Mouse (Mus musculus) forebrain, embryonic 11.5 days (tissue): ENCODE data around the gene Map4k3. TPM values are rescaled to one million over a fixed set of nuclear protein-coding genes. Genes with fewer than 3 reads are reported as not detected.

Source experiments
- ATAC-seq: fragments of 200-750 bp; cut with Nextera tagmentation; replicated peaks from 2 replicates; pipeline ENCODE4 v1.8.0; 2017; ENCODE audit warnings: moderate TSS enrichment; ENCODE audit not compliant: low FRiP score
- DNase-seq: peaks from one replicate; pipeline ENCODE4 v3.0.0-alpha.2; 2017; ENCODE audit warnings: low spot score
- H3K27ac ChIP-seq: fragments of 300-500 bp; sonication (generic); 2 replicates; pipeline ENCODE4 v1.5.1; 2014; ENCODE audit warnings: low read depth, low read length
- H3K27me3 ChIP-seq: fragments of 300-500 bp; sonication (generic); 2 replicates; pipeline ENCODE4 v1.6.1; 2014; ENCODE audit warnings: mild to moderate bottlenecking, low read length, mixed read lengths; ENCODE audit not compliant: control insufficient read depth, insufficient read depth
- H3K36me3 ChIP-seq: fragments of 300-500 bp; sonication (generic); 2 replicates; pipeline ENCODE4 v1.6.1; 2014; ENCODE audit warnings: mild to moderate bottlenecking, low read length, moderate library complexity, mixed read lengths; ENCODE audit not compliant: control insufficient read depth, insufficient read depth
- H3K4me1 ChIP-seq: fragments of 300-500 bp; sonication (generic); replicated peaks from 2 replicates; pipeline ENCODE4 v1.6.1; 2014; ENCODE audit warnings: low read length, mixed read lengths; ENCODE audit not compliant: control insufficient read depth, insufficient read depth
- H3K4me2 ChIP-seq: fragments of 300-500 bp; sonication (generic); 2 replicates; pipeline ENCODE4 v1.6.1; 2014; ENCODE audit warnings: low read depth, mild to moderate bottlenecking, low read length, moderate library complexity, mixed read lengths; ENCODE audit not compliant: severe bottlenecking
- H3K4me3 ChIP-seq: fragments of 300-500 bp; sonication (generic); 2 replicates; pipeline ENCODE4 v1.5.1; 2014; ENCODE audit warnings: low read depth, low read length
- H3K9ac ChIP-seq: fragments of 300-500 bp; sonication (generic); 2 replicates; pipeline ENCODE4 v1.6.1; 2014; ENCODE audit warnings: low read length
- H3K9me3 ChIP-seq: fragments of 300-500 bp; sonication (generic); 2 replicates; pipeline ENCODE4 v1.6.1; 2016; ENCODE audit warnings: low read length, mixed read lengths; ENCODE audit not compliant: control insufficient read depth
- WGBS: fragments of 180-500 bp; shearing (Covaris S2); extraction: QIAGEN DNeasy Blood & Tissue Kit; methylation state at CpG from one replicate; pipeline ENCODE4 v1.1.7; 2014; 5-methylcytosine and 5-hydroxymethylcytosine counted together
- polyA plus RNA-seq: library from polyadenylated mRNA; unstranded; fragments of >200 nt; fragmentation: Nextera tagmentation; extraction: Ambion mirVana; gene quantifications from 2 replicates; pipeline ENCODE4 v1.2.1, GENCODE M21; 2014

The Map4k3 gene
- polyA plus RNA-seq, 1 experiment from 2014 or later = 28.1 TPM

DNA sequence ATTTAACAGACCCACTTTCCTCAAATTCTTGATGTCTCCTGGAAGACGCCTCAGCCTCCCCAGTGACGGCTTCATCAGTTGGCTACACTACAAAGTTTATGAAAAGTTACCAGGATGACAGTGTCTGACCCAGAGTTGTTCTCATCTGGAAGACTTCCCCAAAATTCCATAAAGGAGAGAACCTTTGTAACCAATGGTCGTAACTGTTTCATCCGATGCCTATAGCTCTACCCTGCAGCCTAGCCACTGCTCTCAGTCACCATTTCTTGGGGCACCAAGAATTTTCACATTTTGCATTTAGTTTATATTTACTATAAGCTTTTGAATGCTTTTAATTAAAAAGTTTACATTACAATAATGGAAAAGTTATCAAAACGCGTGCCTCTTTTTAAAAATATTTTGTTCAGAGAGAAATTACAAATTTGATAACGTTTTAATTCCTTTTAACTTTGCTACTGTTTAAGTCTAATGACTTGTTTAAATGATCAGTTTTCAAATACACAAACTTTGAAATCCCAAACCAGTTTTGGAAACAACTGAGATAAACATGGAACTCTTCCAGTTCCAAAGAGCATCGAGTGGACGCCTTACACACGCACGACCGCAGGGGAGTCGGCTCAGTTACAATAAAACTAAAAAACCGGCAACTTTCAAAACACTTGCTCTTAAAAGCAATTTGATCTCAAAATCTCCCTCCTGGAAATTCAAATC, 83.1 kb downstream of the Map4k3 start:
- Histone ChIP-seq H3K4me2 (no peak overlapping the region), H3K36me3 (no peaks in the 10 kb centered on the region), H3K27ac (no peak overlapping the region), H3K4me3 (no peak overlapping the region), H3K4me1 (no peaks in the 10 kb centered on the region), H3K9ac (no peak overlapping the region), H3K9me3 (no peaks in the 10 kb centered on the region), H3K27me3 (no peaks in the 10 kb centered on the region)
- no peak for ATAC-seq
- DNase-seq = no peak
- WGBS = 93% methylated on average over 14 of the region's 14 CpGs

DNA sequence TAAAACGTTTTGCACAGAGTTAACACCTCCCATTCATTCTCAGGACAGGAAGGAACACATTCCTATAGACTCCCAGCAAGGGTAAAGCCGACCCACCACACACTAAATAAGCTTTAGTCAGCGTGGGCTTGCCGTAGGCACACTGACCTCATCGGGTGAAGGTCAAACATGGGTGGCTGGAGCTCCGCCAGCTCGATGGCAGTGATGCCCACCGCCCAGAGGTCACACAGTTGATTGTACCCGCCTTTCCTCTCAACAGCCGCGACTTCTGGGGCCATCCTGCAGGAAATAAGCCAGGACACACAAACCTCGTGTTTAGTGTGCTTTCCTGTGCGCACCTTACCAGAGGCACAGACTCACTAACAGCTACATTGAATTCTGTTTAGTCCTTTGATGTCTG, 83.7 kb downstream of the Map4k3 start:
- no peak for ATAC-seq
- Histone ChIP-seq H3K4me2 (no peak overlapping the region), H3K4me3 (no peak overlapping the region), H3K9ac (no peak overlapping the region), H3K27me3 (no peaks in the 10 kb centered on the region), H3K36me3 (no peaks in the 10 kb centered on the region), H3K27ac (no peak overlapping the region), H3K4me1 (no peaks in the 10 kb centered on the region), H3K9me3 (no peaks in the 10 kb centered on the region)
- WGBS = 80% methylated on average over 13 of the region's 13 CpGs
- DNase-seq = no peak

DNA sequence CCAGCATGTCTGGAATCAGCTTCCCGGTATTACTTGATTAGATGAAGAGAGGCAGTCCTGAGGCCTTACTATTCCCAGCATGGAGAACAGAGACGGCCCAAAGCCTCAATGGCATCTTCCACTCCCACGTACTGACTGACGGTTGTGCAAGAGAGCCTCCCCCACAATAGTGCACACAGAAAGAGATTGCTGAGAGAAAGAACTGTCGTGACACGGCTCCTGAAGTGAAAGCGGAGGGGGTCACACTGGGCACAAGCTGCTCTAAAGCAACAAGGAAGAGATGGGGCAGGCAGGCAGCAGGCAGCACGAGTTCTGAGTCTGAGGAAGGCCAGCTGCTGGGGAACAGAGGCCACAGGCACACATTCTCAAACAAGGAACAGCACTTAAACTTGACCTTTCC, 90.2 kb downstream of the Map4k3 start:
- Histone ChIP-seq H3K9ac (no peak overlapping the region), H3K36me3 (no peaks in the 10 kb centered on the region), H3K27ac (no peak overlapping the region), H3K4me3 (no peak overlapping the region), H3K4me2 (no peak overlapping the region), H3K9me3 (no peaks in the 10 kb centered on the region), H3K27me3 (no peaks in the 10 kb centered on the region), H3K4me1 (no peaks in the 10 kb centered on the region)
- WGBS = 82% methylated on average over 8 of the region's 8 CpGs
- DNase-seq = no peak
- no peak for ATAC-seq

DNA sequence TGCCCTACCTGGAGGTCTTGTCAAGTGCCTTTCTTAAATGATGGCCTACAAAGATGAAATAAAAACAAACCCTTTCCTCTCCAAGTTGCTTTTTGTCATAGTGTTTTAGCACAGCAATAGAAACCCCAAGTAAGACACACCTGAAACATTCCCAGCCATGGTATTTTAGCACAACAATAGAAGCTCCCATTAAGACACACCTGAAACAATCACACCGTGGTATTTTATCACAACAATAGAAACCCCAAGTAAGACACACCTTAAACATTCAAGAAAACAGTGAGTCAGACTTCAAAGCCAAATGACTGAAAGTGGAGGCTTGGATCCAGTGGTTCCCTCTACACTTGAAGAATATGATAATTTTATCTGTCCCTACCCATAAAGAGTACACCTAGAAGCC, 92.5 kb downstream of the Map4k3 start:
- no peak overlapping the region for H3K4me2 ChIP-seq
- H3K36me3 ChIP-seq = peaks cover 5% of the 10 kb centered on the region; the same call in 1 of the 2 replicates
- DNase-seq (no peak), ATAC-seq (no peak)
- H3K27me3 ChIP-seq = no peaks in the 10 kb centered on the region
- no peaks in the 10 kb centered on the region for H3K4me1 ChIP-seq
- H3K4me3 ChIP-seq = no peak overlapping the region
- no peaks in the 10 kb centered on the region for H3K9me3 ChIP-seq
- no peak overlapping the region for H3K9ac ChIP-seq
- 84% methylated on average over 1 of the region's 1 CpGs for WGBS
- H3K27ac ChIP-seq = no peak overlapping the region

DNA sequence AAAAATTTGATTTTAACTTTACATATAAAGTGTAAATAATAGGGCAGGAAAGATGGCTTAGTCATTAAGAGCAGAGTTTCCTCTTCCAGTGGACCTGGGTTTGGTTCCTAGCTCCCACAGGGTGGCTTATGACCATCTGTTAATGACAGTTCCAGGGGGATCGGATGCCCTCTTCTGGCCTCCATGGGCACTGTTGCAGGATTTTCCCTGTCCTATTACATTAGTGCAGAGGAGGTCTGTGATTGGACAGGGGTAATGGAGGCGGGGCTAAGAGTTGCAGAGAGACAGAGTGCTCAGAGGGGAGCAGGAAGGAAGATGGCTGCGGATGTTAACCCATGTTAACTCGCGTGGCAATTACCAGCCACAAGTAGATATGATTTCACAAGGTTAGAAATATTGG, 95.4 kb downstream of the Map4k3 start:
- ATAC-seq (no peak), DNase-seq (no peak)
- no peak overlapping the region for H3K4me3 ChIP-seq
- H3K36me3 ChIP-seq = peaks cover 5% of the 10 kb centered on the region; the same call in 1 of the 2 replicates
- no peak overlapping the region for H3K27ac ChIP-seq
- no peak overlapping the region for H3K9ac ChIP-seq
- 96% methylated on average over 5 of the region's 5 CpGs for WGBS
- H3K4me2 ChIP-seq = no peak overlapping the region
- no peaks in the 10 kb centered on the region for H3K27me3 ChIP-seq
- H3K4me1 ChIP-seq = no peaks in the 10 kb centered on the region
- H3K9me3 ChIP-seq = no peaks in the 10 kb centered on the region

DNA sequence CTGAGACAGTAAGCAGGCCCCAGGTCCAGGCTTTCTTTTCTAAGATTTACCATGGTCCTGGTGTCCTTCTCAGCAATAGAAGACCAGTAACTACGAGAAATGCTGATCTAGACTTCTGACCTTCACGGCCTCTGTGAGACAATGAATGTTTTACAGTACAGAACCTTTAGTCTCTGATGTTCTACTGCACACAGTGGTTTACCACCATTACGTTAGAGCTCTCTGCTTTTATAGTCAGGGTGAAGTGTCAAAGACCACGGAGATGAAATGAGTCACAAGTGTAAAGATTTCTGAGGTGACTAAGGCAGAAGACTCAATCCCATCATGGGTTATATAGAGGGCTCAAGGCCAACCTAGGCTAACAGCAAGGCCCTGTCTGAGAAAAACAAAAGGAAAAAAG, 95.9 kb downstream of the Map4k3 start:
- H3K4me1 ChIP-seq = no peaks in the 10 kb centered on the region
- no peak overlapping the region for H3K4me3 ChIP-seq
- ATAC-seq (no peak), DNase-seq (no peak)
- no peak overlapping the region for H3K27ac ChIP-seq
- H3K36me3 ChIP-seq = peaks cover 5% of the 10 kb centered on the region; the same call in 1 of the 2 replicates
- H3K9me3 ChIP-seq = no peaks in the 10 kb centered on the region
- no peak overlapping the region for H3K9ac ChIP-seq
- no peaks in the 10 kb centered on the region for H3K27me3 ChIP-seq
- no peak overlapping the region for H3K4me2 ChIP-seq
- WGBS = 94% methylated on average over 4 of the region's 4 CpGs

DNA sequence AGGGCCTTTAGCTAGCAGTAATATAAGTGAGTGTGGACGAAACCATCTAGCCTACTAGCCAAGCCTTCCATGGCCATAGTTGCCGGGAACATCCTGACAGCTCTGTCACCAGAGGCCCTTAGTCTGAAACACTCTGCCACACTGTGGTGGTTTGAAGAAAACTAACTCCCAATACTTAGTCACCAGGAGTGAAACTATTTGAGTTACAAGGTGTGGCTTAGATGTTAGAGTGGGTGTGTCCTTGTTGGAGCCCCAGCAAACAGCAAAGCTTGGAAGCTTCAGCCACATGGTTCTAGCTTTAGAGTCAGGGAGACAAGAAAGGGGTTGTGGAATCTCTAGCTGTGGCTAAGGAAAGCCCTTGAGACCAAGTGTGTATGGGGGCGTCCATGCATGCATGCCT, 97.3 kb downstream of the Map4k3 start:
- DNase-seq (no peak), ATAC-seq (no peak)
- Histone ChIP-seq H3K4me3 (no peak overlapping the region), H3K36me3 (peaks cover 5% of the 10 kb centered on the region; the same call in 1 of the 2 replicates), H3K27ac (no peak overlapping the region), H3K4me2 (no peak overlapping the region), H3K9ac (no peak overlapping the region), H3K9me3 (no peaks in the 10 kb centered on the region), H3K27me3 (no peaks in the 10 kb centered on the region), H3K4me1 (no peaks in the 10 kb centered on the region)
- 93% methylated on average over 3 of the region's 3 CpGs for WGBS

DNA sequence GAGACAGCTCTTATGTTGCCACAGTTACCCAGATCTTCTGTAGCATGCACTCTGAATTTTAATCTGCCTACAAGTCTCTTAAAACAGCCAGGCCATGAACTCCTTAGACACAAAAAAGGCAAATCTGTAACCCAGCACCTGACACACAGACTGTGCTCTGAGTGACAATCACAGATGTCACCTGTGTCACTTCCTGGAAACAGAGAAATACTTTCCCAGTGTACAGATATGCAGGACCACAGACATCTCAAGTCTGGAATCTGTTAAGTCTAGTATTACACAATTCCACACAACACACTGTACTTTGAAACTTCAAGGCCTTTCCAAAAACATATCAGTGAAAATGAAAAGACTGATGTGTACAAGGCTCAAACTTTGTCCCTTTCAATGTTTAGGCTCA, 103.3 kb downstream of the Map4k3 start:
- no peaks in the 10 kb centered on the region for H3K9me3 ChIP-seq
- H3K27ac ChIP-seq = no peak overlapping the region
- H3K9ac ChIP-seq = no peak overlapping the region
- DNase-seq (no peak), ATAC-seq (no peak)
- no peaks in the 10 kb centered on the region for H3K27me3 ChIP-seq
- H3K36me3 ChIP-seq = no peaks in the 10 kb centered on the region
- no peaks in the 10 kb centered on the region for H3K4me1 ChIP-seq
- H3K4me3 ChIP-seq = no peak overlapping the region
- no peak overlapping the region for H3K4me2 ChIP-seq

DNA sequence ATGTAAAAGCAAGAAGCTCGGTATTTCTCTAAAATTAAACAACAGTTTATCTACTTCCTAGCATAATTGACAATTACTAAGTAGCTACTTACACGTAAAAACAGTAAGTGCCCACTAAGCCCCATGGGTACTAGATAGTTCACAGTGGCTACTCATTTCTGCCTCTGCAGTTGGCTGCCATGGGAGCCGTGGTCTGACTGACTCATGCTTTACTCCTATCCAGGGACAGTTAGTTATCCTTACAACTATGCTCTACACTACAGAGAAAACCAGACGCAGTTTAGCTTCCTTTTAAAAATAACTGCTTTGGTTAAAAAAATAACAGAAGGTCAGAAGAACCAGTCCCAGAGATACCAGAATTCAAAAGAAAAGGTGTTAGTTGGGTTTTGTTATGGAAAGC, 106.6 kb downstream of the Map4k3 start:
- Histone ChIP-seq H3K36me3 (no peaks in the 10 kb centered on the region; the same call in 1 of the 2 replicates), H3K4me3 (no peak overlapping the region), H3K4me2 (no peak overlapping the region), H3K4me1 (no peaks in the 10 kb centered on the region), H3K9me3 (no peaks in the 10 kb centered on the region), H3K27me3 (no peaks in the 10 kb centered on the region), H3K9ac (no peak overlapping the region), H3K27ac (no peak overlapping the region)
- WGBS = 90% methylated on average over 4 of the region's 4 CpGs
- DNase-seq (no peak), ATAC-seq (no peak)
